Mouse (Mus musculus) midbrain, postnatal 0 days (tissue): ENCODE measurements at regions not wholly inside any gene's neighbourhood (a gene's known extent, or its start where the extent isn't known, plus 50 kb on each side); places are given as distances from the start of the nearest gene placed in this dataset.

Source experiments
- ATAC-seq: fragments of 200-750 bp; cut with Nextera tagmentation; 2 replicates; pipeline ENCODE4 v1.8.0; 2017; ENCODE audit warnings: moderate number of reproducible peaks, mild to moderate bottlenecking, moderate TSS enrichment, moderate library complexity; ENCODE audit not compliant: low FRiP score
- DNase-seq: peaks from one replicate; pipeline ENCODE4 v3.0.0-alpha.2; 2015; ENCODE audit warnings: low spot score
- H3K27ac ChIP-seq: fragments of 300-500 bp; sonication (generic); 2 replicates; pipeline ENCODE4 v1.5.1; 2014; ENCODE audit warnings: low read depth, mild to moderate bottlenecking, low read length, mixed read lengths
- H3K27me3 ChIP-seq: fragments of 300-500 bp; sonication (generic); 2 replicates; pipeline ENCODE4 v1.6.1; 2014; ENCODE audit warnings: low read length, control low read depth, mixed read lengths; ENCODE audit not compliant: insufficient read depth
- H3K36me3 ChIP-seq: fragments of 300-500 bp; sonication (generic); 2 replicates; pipeline ENCODE4 v1.6.1; 2014; ENCODE audit warnings: low read length, control low read depth, mixed read lengths; ENCODE audit not compliant: insufficient read depth
- H3K4me1 ChIP-seq: fragments of 300-500 bp; sonication (generic); 2 replicates; pipeline ENCODE4 v1.6.1; 2014; ENCODE audit warnings: mild to moderate bottlenecking, control low read depth, antibody characterized with exemption, low read length, mixed read lengths; ENCODE audit not compliant: insufficient read depth
- H3K4me2 ChIP-seq: fragments of 300-500 bp; sonication (generic); 2 replicates; pipeline ENCODE4 v1.6.1; 2014; ENCODE audit warnings: low read depth, mild to moderate bottlenecking, low read length, mixed read lengths; ENCODE audit not compliant: poor library complexity, severe bottlenecking
- H3K4me3 ChIP-seq: fragments of 300-500 bp; sonication (generic); 2 replicates; pipeline ENCODE4 v1.5.1; 2014; ENCODE audit warnings: low read depth, mild to moderate bottlenecking, low read length, moderate library complexity
- H3K9ac ChIP-seq: fragments of 300-500 bp; sonication (generic); replicated peaks from 2 replicates; pipeline ENCODE4 v1.6.1; 2014; ENCODE audit warnings: mild to moderate bottlenecking, low read length, moderate library complexity, mixed read lengths; ENCODE audit not compliant: poor library complexity, severe bottlenecking
- H3K9me3 ChIP-seq: fragments of 300-500 bp; sonication (generic); 2 replicates; pipeline ENCODE4 v1.6.1; 2016; ENCODE audit warnings: low read length, control low read depth
- CTCF ChIP-seq: IDR thresholded peaks from 2 replicates; pipeline ENCODE4 v1.5.1; 2016; ENCODE audit warnings: antibody characterized with exemption, mild to moderate bottlenecking
- WGBS: fragments of 180-500 bp; shearing (Covaris S2); extraction: QIAGEN DNeasy Blood & Tissue Kit; methylation state at CpG from one replicate; pipeline ENCODE4 v1.1.7; 2014; 5-methylcytosine and 5-hydroxymethylcytosine counted together

- Histone ChIP-seq H3K9ac (no peak overlapping the region), H3K4me1 (no peaks in the 10 kb centered on the region), H3K4me3 (no peak overlapping the region), H3K27ac (no peak overlapping the region), H3K36me3 (no peaks in the 10 kb centered on the region), H3K9me3 (no peaks in the 10 kb centered on the region), H3K4me2 (no peak overlapping the region), H3K27me3 (no peaks in the 10 kb centered on the region)
- ATAC-seq, result no peak
- DNase-seq, result peak; percentile 2
- TF ChIP-seq CTCF, result no peak
- WGBS, result 69% methylated on average over 1 of the region's 1 CpGs
These were observed 1437.6 kb upstream of the Tenm4 start for GRCm38 (mm10) chr7:94733433-94733832.

GRCm38 (mm10) chr7:94734741-94735140 is 1436.3 kb upstream of the Tenm4 start:
- DNase-seq, result no peak
- Histone ChIP-seq H3K36me3 (no peaks in the 10 kb centered on the region), H3K27ac (no peak overlapping the region), H3K4me3 (no peak overlapping the region), H3K4me1 (no peaks in the 10 kb centered on the region), H3K9me3 (no peaks in the 10 kb centered on the region), H3K4me2 (no peak overlapping the region), H3K9ac (no peak overlapping the region), H3K27me3 (no peaks in the 10 kb centered on the region)
- ATAC-seq, result no peak
- TF ChIP-seq CTCF, result no peak
- 77% methylated on average over 4 of the region's 4 CpGs for WGBS
